20 mouse cellular contexts compared by ENCODE assay signal in genomic region chr9:90135466-90135865, GRCm38 (mm10). TPM values are rescaled to one million over a fixed set of nuclear protein-coding genes. Genes with fewer than 3 reads are reported as not detected.
A peak's percentile ranks its signal among the peaks of the same experiment; 100 is the strongest.
DNase-seq lines count a peak whose midpoint lies in the region; ATAC-seq and TF ChIP-seq lines count a peak whose summit lies in the region.
"Had no signal": no experiment of that assay in that cellular context is flagged by ENCODE, and none has a peak within 500 bp of the region (broad histone marks: within the 10 kb centered on the region; RNA-seq: fewer than 3 reads in every experiment).

No protein-coding gene starts in this region.

- TF ChIP-seq CTCF in hindbrain, postnatal 0 days (IDR thresholded peaks at IDR 0.05; ENCODE audit: low read depth): peak; percentile 28; the same call in 1 of the 2 replicates
- TF ChIP-seq CTCF in liver, embryonic 14.5 days (IDR thresholded peaks at IDR 0.05; ENCODE audit: low read depth): peak; percentile 56
- TF ChIP-seq CTCF in MEL (IDR thresholded peaks at IDR 0.05 in 2 of 3, conservative IDR thresholded peaks at IDR 0.05 in 1 of 3; ENCODE audit: control insufficient read depth in 1 of 3, insufficient read depth in 1 of 3, low read depth in 2 of 3, low read length in 3 of 3, poor library complexity in 1 of 3, severe bottlenecking in 1 of 3): peak; percentile 9 to 10 (median 10); a peak in 2 of 6 replicates

- no peak for TF ChIP-seq POLR2A in MEL (IDR thresholded peaks at IDR 0.05; ENCODE audit: control insufficient read depth in 1 of 2, insufficient read depth in 1 of 2, low read depth in 1 of 2, low read length in 2 of 2, poor library complexity in 1 of 2)

- TF ChIP-seq EP300 in liver, embryonic 14.5 days (IDR thresholded peaks at IDR 0.05; ENCODE audit: low read depth): no peak
- TF ChIP-seq EP300 in MEL (IDR thresholded peaks at IDR 0.05; ENCODE audit: low read depth in 1 of 2, low read length in 2 of 2): no peak

- no peak overlapping the region for H3K4me2 ChIP-seq in hindbrain, postnatal 0 days (ENCODE audit: low read depth, low read length)
- H3K4me2 ChIP-seq in hindbrain, embryonic 13.5 days: no peak overlapping the region
- H3K4me2 ChIP-seq in liver, embryonic 14.5 days (ENCODE audit: low read depth): no peak overlapping the region
- no peak overlapping the region for H3K4me2 ChIP-seq in liver, embryonic 12.5 days
- H3K4me2 ChIP-seq: liver, embryonic 15.5 days had no signal

- no peak for DNase-seq in hindbrain, postnatal 0 days (ENCODE audit: low spot score)
- no peak for DNase-seq in liver, embryonic 14.5 days (ENCODE audit: low read depth in 3 of 3, low spot score in 3 of 3)
- DNase-seq in MEL (ENCODE audit: low read depth, low spot score): no peak
- DNase-seq in adrenal gland, postnatal 25 days: no peak
- DNase-seq: B cell, adult 2 months; cerebellum, adult 18-20 months; gastrocnemius, postnatal 14 days; lung, postnatal 10 days; right cerebral cortex, postnatal 14 days; thymus, adult 2 months had no signal

- no peak overlapping the region for H3K9ac ChIP-seq in hindbrain, postnatal 0 days (replicated peaks; ENCODE audit: low read length)
- H3K9ac ChIP-seq in hindbrain, embryonic 13.5 days: no peak overlapping the region
- no peak overlapping the region for H3K9ac ChIP-seq in liver, embryonic 14.5 days (replicated peaks)
- no peak overlapping the region for H3K9ac ChIP-seq in liver, embryonic 12.5 days
- no peak overlapping the region for H3K9ac ChIP-seq in MEL (ENCODE audit: control insufficient read depth, low read depth, low read length, poor library complexity, severe bottlenecking)
- H3K9ac ChIP-seq: liver, embryonic 15.5 days had no signal

- no peaks in the 10 kb centered on the region for H3K79me2 ChIP-seq in MEL (ENCODE audit: control insufficient read depth, insufficient read depth, low read length, poor library complexity)

- ATAC-seq in hindbrain, postnatal 0 days: no peak
- ATAC-seq in hindbrain, embryonic 13.5 days (ENCODE audit: low FRiP score): no peak
- no peak for ATAC-seq in liver, embryonic 14.5 days (ENCODE audit: insufficient read depth)
- ATAC-seq in liver, embryonic 12.5 days: no peak
- ATAC-seq in erythroblast, adult 5-6 weeks (replicated peaks; ENCODE audit: low FRiP score, poor library complexity, severe bottlenecking): 0 out of 2 replicates have a peak, but pooled peaks have one; percentile 65
- ATAC-seq: activated CD4-positive, CD25-positive, alpha-beta regulatory T cell, adult 4 months; inflammation-experienced regulatory T-cells, adult 6 months; midbrain, embryonic 16.5 days had no signal

- no peak overlapping the region for H3K4me3 ChIP-seq in hindbrain, postnatal 0 days (ENCODE audit: low read length)
- H3K4me3 ChIP-seq in hindbrain, embryonic 13.5 days: no peak overlapping the region
- no peak overlapping the region for H3K4me3 ChIP-seq in liver, embryonic 14.5 days (ENCODE audit: insufficient read depth in 1 of 2, low read depth in 2 of 2, low read length in 2 of 2)
- no peak overlapping the region for H3K4me3 ChIP-seq in liver, embryonic 12.5 days
- H3K4me3 ChIP-seq in MEL (ENCODE audit: control insufficient read depth in 1 of 2, insufficient read depth in 1 of 2, low read depth in 2 of 2, low read length in 2 of 2): no peak overlapping the region
- H3K4me3 ChIP-seq: limb, embryonic 10.5 days; liver, embryonic 15.5 days had no signal

- no peak for TF ChIP-seq RAD21 in MEL (IDR thresholded peaks at IDR 0.05; ENCODE audit: low read depth, low read length)

- no peaks in the 10 kb centered on the region for H3K27me3 ChIP-seq in hindbrain, postnatal 0 days (ENCODE audit: insufficient read depth, low read length)
- H3K27me3 ChIP-seq in hindbrain, embryonic 13.5 days: no peaks in the 10 kb centered on the region
- H3K27me3 ChIP-seq in liver, embryonic 14.5 days (ENCODE audit: control insufficient read depth, insufficient read depth, low read length): no peaks in the 10 kb centered on the region
- H3K27me3 ChIP-seq in liver, embryonic 12.5 days (replicated peaks): no peaks in the 10 kb centered on the region
- no peaks in the 10 kb centered on the region for H3K27me3 ChIP-seq in MEL (ENCODE audit: control insufficient read depth in 1 of 2, insufficient read depth in 2 of 2, low read length in 2 of 2)
- H3K27me3 ChIP-seq: liver, embryonic 15.5 days had no signal

- no peak overlapping the region for H3K27ac ChIP-seq in hindbrain, postnatal 0 days
- no peak overlapping the region for H3K27ac ChIP-seq in hindbrain, embryonic 13.5 days
- no peak overlapping the region for H3K27ac ChIP-seq in liver, embryonic 14.5 days
- H3K27ac ChIP-seq in liver, embryonic 12.5 days: no peak overlapping the region
- H3K27ac ChIP-seq in MEL (ENCODE audit: control insufficient read depth, low read depth, low read length): no peak overlapping the region
- H3K27ac ChIP-seq: liver, embryonic 15.5 days had no signal

- 80% methylated on average over 8 of the region's 8 CpGs for WGBS in hindbrain, postnatal 0 days
- 85% methylated on average over 8 of the region's 8 CpGs for WGBS in hindbrain, embryonic 13.5 days
- 62% methylated on average over 8 of the region's 8 CpGs for WGBS in liver, embryonic 14.5 days (ENCODE audit: insufficient replicate concordance)
- 62% methylated on average over 8 of the region's 8 CpGs for WGBS in liver, embryonic 12.5 days (ENCODE audit: insufficient replicate concordance)

- no peaks in the 10 kb centered on the region for H3K36me3 ChIP-seq in hindbrain, postnatal 0 days (ENCODE audit: insufficient read depth, low read length)
- H3K36me3 ChIP-seq in hindbrain, embryonic 13.5 days: no peaks in the 10 kb centered on the region
- no peaks in the 10 kb centered on the region for H3K36me3 ChIP-seq in liver, embryonic 14.5 days (replicated peaks; ENCODE audit: control insufficient read depth, insufficient read depth, low read depth)
- no peaks in the 10 kb centered on the region for H3K36me3 ChIP-seq in liver, embryonic 12.5 days
- no peaks in the 10 kb centered on the region for H3K36me3 ChIP-seq in MEL (ENCODE audit: control insufficient read depth in 1 of 2, insufficient read depth in 2 of 2, low read length in 2 of 2)
- H3K36me3 ChIP-seq: limb, embryonic 10.5 days; liver, embryonic 15.5 days had no signal

- H3K4me1 ChIP-seq in hindbrain, postnatal 0 days (ENCODE audit: insufficient read depth, low read length): no peaks in the 10 kb centered on the region
- no peaks in the 10 kb centered on the region; the same call in 1 of the 2 replicates for H3K4me1 ChIP-seq in hindbrain, embryonic 13.5 days (replicated peaks)
- H3K4me1 ChIP-seq in liver, embryonic 14.5 days (replicated peaks; ENCODE audit: control insufficient read depth in 2 of 2, insufficient read depth in 2 of 2, low read length in 1 of 2): 0 out of 4 replicates have a peak, but pooled peaks cover 0 to 3% of the 10 kb centered on the region in 2 experiments
- no peaks in the 10 kb centered on the region for H3K4me1 ChIP-seq in liver, embryonic 12.5 days
- H3K4me1 ChIP-seq in MEL (ENCODE audit: control insufficient read depth in 1 of 2, insufficient read depth in 2 of 2, low read length in 2 of 2): no peaks in the 10 kb centered on the region
- H3K4me1 ChIP-seq: liver, embryonic 15.5 days had no signal

- 0 out of 2 replicates have a peak, but pooled peaks cover 2% of the 10 kb centered on the region for H3K9me3 ChIP-seq in hindbrain, postnatal 0 days (ENCODE audit: low read length)
- H3K9me3 ChIP-seq in hindbrain, embryonic 13.5 days: no peaks in the 10 kb centered on the region
- no peaks in the 10 kb centered on the region for H3K9me3 ChIP-seq in liver, embryonic 14.5 days (ENCODE audit: control insufficient read depth, low read length)
- H3K9me3 ChIP-seq in liver, embryonic 12.5 days (replicated peaks): no peaks in the 10 kb centered on the region
- no peaks in the 10 kb centered on the region for H3K9me3 ChIP-seq in MEL (replicated peaks; ENCODE audit: insufficient read depth, low read length)
- H3K9me3 ChIP-seq: limb, embryonic 10.5 days; liver, embryonic 15.5 days had no signal

TF ChIP-seq in MEL, 35 proteins besides CTCF, POLR2A, EP300 and RAD21 (continues in another document):
- TF ChIP-seq TBP (IDR thresholded peaks at IDR 0.05; ENCODE audit: low read depth, low read length): no peak
- TF ChIP-seq JUND (IDR thresholded peaks at IDR 0.05; ENCODE audit: low read depth, low read length): no peak
- no peak for TF ChIP-seq ELF1 (IDR thresholded peaks at IDR 0.05; ENCODE audit: low read depth, low read length)
- TF ChIP-seq ZC3H11A (IDR thresholded peaks at IDR 0.05; ENCODE audit: low read depth, low read length): no peak
- no peak for TF ChIP-seq NELFE (IDR thresholded peaks at IDR 0.05; ENCODE audit: low read depth, low read length)

RNA-seq across cellular contexts. Expression of gene Morf4l1, which starts 20.9 kb away (rescaled TPM):
- total RNA-seq in hindbrain, postnatal 0 days (2014; rRNA removed): 178 and 179 TPM in 2 replicates
- polyA plus RNA-seq in hindbrain, postnatal 0 days (2015; fragmentation: Nextera tagmentation; extraction: Ambion mirVana): 527 and 556 TPM in 2 replicates
- polyA plus RNA-seq in hindbrain, embryonic 13.5 days (2015; fragmentation: Nextera tagmentation; extraction: Ambion mirVana): 546 and 556 TPM in 2 replicates
- polyA plus RNA-seq in liver, embryonic 14.5 days (2012; rRNA removed): 91.7 and 128 TPM in 2 replicates
- 96.7 and 104 TPM in 2 replicates for polyA plus RNA-seq in liver, embryonic 14.5 days (2014; fragmentation: Nextera tagmentation; extraction: Ambion mirVana)
- 179 and 180 TPM in 2 replicates for polyA plus RNA-seq in liver, embryonic 12.5 days (2016; fragmentation: Nextera tagmentation; extraction: Ambion mirVana)
- 107 and 128 TPM in 2 replicates for total RNA-seq in MEL (2012; rRNA removed)
- 100 to 1,000 TPM; 190 to 292 TPM for polyA plus RNA-seq in MEL (2012; ENCODE audit: insufficient read depth in 1 of 2, insufficient read length in 2 of 2, low read depth in 1 of 2, low replicate concordance in 2 of 2, missing spikeins in 1 of 2)
- total RNA-seq in erythroblast, adult 5-6 weeks (2015; ENCODE audit: low replicate concordance): 117 and 134 TPM in 2 replicates
- 130 and 153 TPM in 2 replicates for total RNA-seq in erythroblast, adult 5-6 weeks (2017; ENCODE audit: low replicate concordance)
- 307 and 354 TPM in 2 replicates for total RNA-seq in adrenal gland, postnatal 25 days (2021)

RNA-seq across cellular contexts. Expression of gene Adamts7, which starts 27.4 kb away (rescaled TPM):
- total RNA-seq in hindbrain, postnatal 0 days (2014; rRNA removed): 6.4 and 10.4 TPM in 2 replicates
- polyA plus RNA-seq in hindbrain, postnatal 0 days (2015; fragmentation: Nextera tagmentation; extraction: Ambion mirVana): 2.7 and 2.9 TPM in 2 replicates
- polyA plus RNA-seq in hindbrain, embryonic 13.5 days (2015; fragmentation: Nextera tagmentation; extraction: Ambion mirVana): 12.1 and 14.1 TPM in 2 replicates
- 0.64 and 0.91 TPM in 2 replicates for polyA plus RNA-seq in liver, embryonic 14.5 days (2012; rRNA removed)
- polyA plus RNA-seq in liver, embryonic 14.5 days (2014; fragmentation: Nextera tagmentation; extraction: Ambion mirVana): 0.40 and 0.47 TPM in 2 replicates
- polyA plus RNA-seq in liver, embryonic 12.5 days (2016; fragmentation: Nextera tagmentation; extraction: Ambion mirVana): 1.4 and 1.5 TPM in 2 replicates
- total RNA-seq in MEL (2012; rRNA removed): not detected in 2 replicates
- polyA plus RNA-seq in MEL (2012; ENCODE audit: insufficient read depth in 1 of 2, insufficient read length in 2 of 2, low read depth in 1 of 2, low replicate concordance in 2 of 2, missing spikeins in 1 of 2): under 1 TPM in 1 of 2 experiments, not detected in 1; 0.03 TPM
- total RNA-seq in erythroblast, adult 5-6 weeks (2015; ENCODE audit: low replicate concordance): not detected in 2 replicates
- total RNA-seq in erythroblast, adult 5-6 weeks (2017; ENCODE audit: low replicate concordance): 0.14 TPM in 1 of 2 replicates, not detected in the other
- 6.0 and 7.5 TPM in 2 replicates for total RNA-seq in adrenal gland, postnatal 25 days (2021)
- total RNA-seq: megakaryocyte-erythroid progenitor cell, adult 5-6 weeks; neutrophil, adult 5-6 weeks had no signal
- polyA plus RNA-seq: activated CD4-positive, CD25-positive, alpha-beta regulatory T cell, adult 4 months; inflammation-experienced regulatory T-cells, adult 6 months had no signal
